Mouse (Mus musculus) heart, embryonic 16.5 days (tissue): ENCODE data around the gene Oxsr1. TPM values are rescaled to one million over a fixed set of nuclear protein-coding genes. Genes with fewer than 3 reads are reported as not detected.
A peak's percentile ranks its signal among the peaks of the same experiment; 100 is the strongest.

Source experiments
- ATAC-seq: fragments of 200-750 bp; cut with Nextera tagmentation; replicated peaks from 2 replicates; pipeline ENCODE4 v1.8.0; 2017; ENCODE audit warnings: moderate number of reproducible peaks; ENCODE audit not compliant: insufficient read depth, low FRiP score; ENCODE audit errors: extremely low read depth
- H3K27ac ChIP-seq: fragments of 300-500 bp; sonication (generic); 2 replicates; pipeline ENCODE4 v1.5.1; 2014; ENCODE audit warnings: mild to moderate bottlenecking, low read length, control low read depth, moderate library complexity
- H3K27me3 ChIP-seq: fragments of 300-500 bp; sonication (generic); 2 replicates; pipeline ENCODE4 v1.6.1; 2014; ENCODE audit warnings: low read length, mixed read lengths; ENCODE audit not compliant: control insufficient read depth, insufficient read depth
- H3K36me3 ChIP-seq: fragments of 300-500 bp; sonication (generic); 2 replicates; pipeline ENCODE4 v1.6.1; 2014; ENCODE audit not compliant: control insufficient read depth, insufficient read depth
- H3K4me1 ChIP-seq: fragments of 300-500 bp; sonication (generic); 2 replicates; pipeline ENCODE4 v1.6.1; 2014; ENCODE audit warnings: low read length, mixed read lengths; ENCODE audit not compliant: control insufficient read depth, insufficient read depth
- H3K4me2 ChIP-seq: fragments of 300-500 bp; sonication (generic); 2 replicates; pipeline ENCODE4 v1.6.1; 2014; ENCODE audit warnings: low read depth, mild to moderate bottlenecking, control low read depth, low read length
- H3K4me3 ChIP-seq: fragments of 300-500 bp; sonication (generic); 2 replicates; pipeline ENCODE4 v1.5.1; 2014; ENCODE audit warnings: mild to moderate bottlenecking, control low read depth, low read length
- H3K9ac ChIP-seq: fragments of 300-500 bp; sonication (generic); 2 replicates; pipeline ENCODE4 v1.6.1; 2014; ENCODE audit warnings: low read length, control low read depth
- H3K9me3 ChIP-seq: fragments of 300-500 bp; sonication (generic); replicated peaks from 2 replicates; pipeline ENCODE4 v1.6.1; 2016; ENCODE audit warnings: low read length; ENCODE audit not compliant: control insufficient read depth
- WGBS: fragments of 180-500 bp; shearing (Covaris S2); extraction: QIAGEN DNeasy Blood & Tissue Kit; methylation state at CpG from one replicate; pipeline ENCODE4 v1.1.7; 2014; 5-methylcytosine and 5-hydroxymethylcytosine counted together
- polyA plus RNA-seq: library from polyadenylated mRNA; unstranded; fragments of >200 nt; fragmentation: Nextera tagmentation; extraction: Ambion mirVana; gene quantifications from 2 replicates; pipeline ENCODE4 v1.2.1, GENCODE M21; 2015

The Oxsr1 gene
- polyA plus RNA-seq, 1 experiment from 2014 or later, result 8.3 TPM

DNA sequence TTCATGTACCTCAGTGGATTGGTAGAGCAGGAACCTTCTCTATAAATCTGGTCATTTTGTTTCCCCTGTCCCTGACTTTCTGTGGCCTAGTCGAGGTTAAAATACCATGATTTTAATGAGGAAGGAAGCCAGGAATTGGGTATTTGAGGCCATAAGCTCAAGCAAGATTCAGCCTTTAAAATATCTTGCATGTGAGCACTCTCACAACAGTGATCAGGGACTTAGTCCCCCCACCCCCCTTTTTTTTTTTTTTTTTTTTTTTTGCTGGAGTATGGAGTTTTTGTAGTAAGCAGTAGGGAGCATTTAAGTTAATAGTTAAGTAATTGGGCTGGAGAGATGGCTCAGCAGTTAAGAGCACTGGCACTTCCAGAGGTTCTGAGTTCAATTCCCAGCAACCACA lies 1.9 kb upstream of the Oxsr1 start:
- no peak overlapping the region for H3K27ac ChIP-seq
- no peaks in the 10 kb centered on the region for H3K27me3 ChIP-seq
- no peak overlapping the region for H3K4me3 ChIP-seq
- WGBS, result 82% methylated on average over 1 of the region's 1 CpGs
- no peak for ATAC-seq
- H3K4me1 ChIP-seq, result peaks cover 10% of the 10 kb centered on the region
- H3K9ac ChIP-seq, result no peak overlapping the region
- no peaks in the 10 kb centered on the region for H3K9me3 ChIP-seq
- no peaks in the 10 kb centered on the region for H3K36me3 ChIP-seq
- no peak overlapping the region for H3K4me2 ChIP-seq

DNA sequence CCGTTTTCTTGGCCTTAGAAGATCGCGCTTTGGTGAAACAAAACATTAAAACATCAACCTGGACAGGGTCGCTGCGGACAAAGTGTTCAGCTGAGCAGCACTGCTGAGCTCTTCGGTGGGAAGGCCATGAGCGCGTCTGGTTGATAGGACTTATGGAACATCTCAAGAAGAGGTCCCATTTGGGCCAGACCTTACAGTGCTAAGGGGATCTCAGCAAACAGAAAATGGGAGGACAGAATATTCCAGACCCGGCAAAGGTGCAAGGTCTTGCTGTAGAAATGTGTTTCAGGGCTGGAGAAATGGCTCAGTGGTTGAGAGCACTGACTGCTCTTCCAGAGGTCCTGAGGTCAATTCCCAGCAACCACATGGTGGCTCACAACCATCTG lies 1.0 kb upstream of the Oxsr1 start:
- Histone ChIP-seq H3K36me3 (no peaks in the 10 kb centered on the region), H3K4me2 (peak overlapping the region; percentile 88)
- 2% methylated on average over 9 of the region's 9 CpGs for WGBS

DNA sequence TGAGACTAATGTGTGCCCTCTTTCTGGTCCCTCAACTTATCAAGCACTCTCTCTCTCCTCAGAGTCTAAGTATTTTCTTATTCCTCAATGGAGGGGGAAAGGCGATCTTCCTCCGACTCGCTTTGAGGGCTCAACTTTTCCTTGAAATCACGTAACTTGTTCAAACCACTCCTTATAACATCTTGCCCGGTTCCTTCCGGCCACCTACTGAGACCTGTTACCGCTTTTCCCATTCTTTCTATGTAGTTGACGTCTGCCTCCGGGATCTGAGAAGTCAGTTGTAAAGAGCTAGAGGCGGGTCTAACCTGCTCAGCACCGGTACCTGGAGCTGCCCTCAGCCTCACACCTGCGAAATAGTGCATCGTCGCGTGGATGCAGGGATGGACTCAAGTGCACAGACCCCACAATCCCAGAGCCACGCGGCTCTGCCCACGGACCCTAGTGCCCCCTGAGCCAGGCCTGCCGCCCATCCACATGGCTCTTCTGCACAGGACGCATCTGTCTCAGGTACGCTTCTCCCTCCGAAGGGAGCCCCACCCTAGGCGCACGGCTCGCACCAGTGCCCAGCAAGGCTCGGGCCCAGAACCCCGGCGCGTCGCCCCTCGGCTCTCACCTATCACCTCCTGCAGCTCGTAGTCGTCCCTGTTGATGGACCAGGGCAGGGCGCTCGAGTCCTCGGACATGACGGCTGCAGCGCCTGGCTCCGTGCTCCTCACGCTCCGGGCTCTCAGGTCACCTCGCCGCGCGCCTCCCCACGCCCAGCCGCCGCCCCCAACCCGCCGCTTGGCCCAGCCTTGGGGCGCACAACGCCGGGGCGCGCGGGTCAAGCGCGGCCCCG lies 616 bp downstream of the Oxsr1 start:
- H3K27me3 ChIP-seq, result no peaks in the 10 kb centered on the region
- no peaks in the 10 kb centered on the region for H3K36me3 ChIP-seq
- under 1% methylated on average over 58 of the region's 59 CpGs for WGBS
- H3K4me3 ChIP-seq, result peak overlapping the region; percentile 96
- no peaks in the 10 kb centered on the region for H3K9me3 ChIP-seq
- H3K27ac ChIP-seq, result peak overlapping the region; percentile 96
- ATAC-seq, result peak; percentile 12; the same call in 1 of the 2 replicates
- H3K4me1 ChIP-seq, result peaks cover 10% of the 10 kb centered on the region
- H3K9ac ChIP-seq, result peak overlapping the region; percentile 95
- peak overlapping the region; percentile 100 for H3K4me2 ChIP-seq

More for the DNA sequence above, 1.0 kb upstream of the Oxsr1 start:
- peaks cover 10% of the 10 kb centered on the region for H3K4me1 ChIP-seq
- peak overlapping the region; percentile 96 for H3K4me3 ChIP-seq
- H3K27ac ChIP-seq, result peak overlapping the region; percentile 96
- H3K9me3 ChIP-seq, result no peaks in the 10 kb centered on the region
- no peak for ATAC-seq
- no peaks in the 10 kb centered on the region for H3K27me3 ChIP-seq
- H3K9ac ChIP-seq, result peak overlapping the region; percentile 82

DNA sequence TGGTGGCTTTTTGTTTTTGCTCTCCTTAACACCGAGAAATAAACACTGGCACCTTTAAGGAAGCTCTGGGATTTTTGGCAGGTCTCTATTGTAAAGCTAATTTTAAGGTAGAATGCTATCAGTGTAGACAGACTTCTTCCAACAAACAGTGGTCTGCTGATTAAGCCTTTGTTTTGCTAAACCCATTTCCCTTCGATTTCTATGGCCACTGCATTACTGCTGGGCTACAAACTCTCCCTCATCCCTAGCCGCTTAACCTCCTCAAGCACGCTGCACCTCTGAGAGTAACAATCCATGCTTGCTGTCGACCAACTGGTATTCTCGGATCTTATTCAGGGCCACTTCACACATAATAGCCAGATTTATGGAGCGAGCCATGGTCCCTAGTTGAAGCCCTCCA lies 1.3 kb downstream of the Oxsr1 start:
- ATAC-seq, result no peak
- H3K4me3 ChIP-seq, result peak overlapping the region; percentile 96
- WGBS, result 10% methylated on average over 7 of the region's 7 CpGs
- no peak overlapping the region for H3K27ac ChIP-seq
- H3K4me2 ChIP-seq, result peak overlapping the region; percentile 100
- peak overlapping the region; percentile 95 for H3K9ac ChIP-seq
- no peaks in the 10 kb centered on the region for H3K36me3 ChIP-seq
- H3K4me1 ChIP-seq, result peaks cover 10% of the 10 kb centered on the region
- H3K9me3 ChIP-seq, result no peaks in the 10 kb centered on the region
- no peaks in the 10 kb centered on the region for H3K27me3 ChIP-seq

DNA sequence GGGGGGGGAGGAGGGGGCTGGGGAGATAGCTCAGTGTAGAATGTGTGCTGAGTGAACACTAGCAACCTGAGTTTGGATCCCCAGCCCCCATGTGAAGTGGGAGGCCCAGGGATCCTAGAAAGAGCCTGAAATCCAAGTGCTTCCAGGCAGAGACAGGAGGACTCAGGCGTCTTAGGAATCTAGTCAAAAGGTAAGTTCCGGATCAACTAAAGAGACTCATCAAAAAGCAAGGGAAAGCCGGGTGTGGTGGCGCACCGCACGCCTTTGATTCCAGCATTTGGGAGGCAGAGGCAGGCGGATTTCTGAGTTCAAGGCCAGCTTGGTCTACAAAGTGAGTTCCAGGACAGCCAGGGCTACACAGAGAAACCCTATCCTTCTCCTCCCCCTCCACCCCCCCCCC lies 1.8 kb downstream of the Oxsr1 start:
- no peaks in the 10 kb centered on the region for H3K36me3 ChIP-seq
- ATAC-seq, result no peak
- H3K4me1 ChIP-seq, result peaks cover 10% of the 10 kb centered on the region
- 88% methylated on average over 7 of the region's 7 CpGs for WGBS
- no peak overlapping the region for H3K9ac ChIP-seq
- H3K27me3 ChIP-seq, result no peaks in the 10 kb centered on the region
- H3K27ac ChIP-seq, result no peak overlapping the region
- H3K9me3 ChIP-seq, result no peaks in the 10 kb centered on the region
- peak overlapping the region; percentile 100; the same call in 1 of the 2 replicates for H3K4me2 ChIP-seq
- H3K4me3 ChIP-seq, result no peak overlapping the region; the same call in 1 of the 2 replicates

DNA sequence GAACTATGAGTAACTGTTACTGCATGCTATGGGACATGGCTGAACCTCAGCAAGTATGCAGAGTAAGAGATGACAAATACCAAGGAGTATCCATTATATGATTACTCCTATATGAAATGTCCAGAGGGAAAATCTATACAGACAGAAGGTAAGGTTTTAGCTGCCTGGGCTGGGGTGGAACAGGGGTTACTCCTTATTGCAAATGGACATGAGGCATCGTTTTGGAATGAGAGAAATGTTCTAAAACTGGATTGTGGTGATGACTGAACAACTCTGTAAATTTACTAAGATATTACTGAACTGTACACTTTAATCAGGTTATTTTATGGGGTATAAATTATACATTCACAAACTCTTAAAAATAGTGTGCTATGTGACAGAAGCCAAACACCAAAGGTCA lies 3.3 kb downstream of the Oxsr1 start:
- Histone ChIP-seq H3K27ac (no peak overlapping the region), H3K9ac (no peak overlapping the region), H3K9me3 (no peaks in the 10 kb centered on the region), H3K4me3 (no peak overlapping the region), H3K36me3 (no peaks in the 10 kb centered on the region), H3K4me1 (peaks cover 10% of the 10 kb centered on the region), H3K4me2 (no peak overlapping the region), H3K27me3 (no peaks in the 10 kb centered on the region)
- no peak for ATAC-seq
- WGBS, result 87% methylated on average over 1 of the region's 1 CpGs

DNA sequence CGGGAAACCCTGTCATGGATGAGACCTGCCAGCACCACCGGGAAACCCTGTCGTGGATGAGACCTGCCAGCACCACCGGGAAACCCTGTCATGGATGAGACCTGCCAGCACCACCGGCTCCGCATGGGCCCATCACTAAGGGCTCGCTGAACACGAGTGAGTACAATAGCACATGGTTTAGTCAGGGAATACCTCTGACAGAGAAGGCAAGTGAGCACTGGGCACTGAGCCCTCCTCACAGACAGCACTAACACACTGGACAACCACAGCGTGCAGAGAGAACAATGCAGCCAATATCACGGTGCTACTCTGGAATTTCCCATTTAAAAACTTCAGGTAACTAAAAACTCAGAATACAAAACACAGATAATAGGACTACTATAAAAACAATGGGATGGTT lies 9.1 kb downstream of the Oxsr1 start:
- Histone ChIP-seq H3K27ac (no peak overlapping the region), H3K36me3 (no peaks in the 10 kb centered on the region), H3K4me3 (no peak overlapping the region), H3K4me1 (peaks cover 9% of the 10 kb centered on the region), H3K27me3 (no peaks in the 10 kb centered on the region), H3K9me3 (no peaks in the 10 kb centered on the region), H3K4me2 (no peak overlapping the region), H3K9ac (no peak overlapping the region)
- no peak for ATAC-seq
- 82% methylated on average over 10 of the region's 10 CpGs for WGBS

DNA sequence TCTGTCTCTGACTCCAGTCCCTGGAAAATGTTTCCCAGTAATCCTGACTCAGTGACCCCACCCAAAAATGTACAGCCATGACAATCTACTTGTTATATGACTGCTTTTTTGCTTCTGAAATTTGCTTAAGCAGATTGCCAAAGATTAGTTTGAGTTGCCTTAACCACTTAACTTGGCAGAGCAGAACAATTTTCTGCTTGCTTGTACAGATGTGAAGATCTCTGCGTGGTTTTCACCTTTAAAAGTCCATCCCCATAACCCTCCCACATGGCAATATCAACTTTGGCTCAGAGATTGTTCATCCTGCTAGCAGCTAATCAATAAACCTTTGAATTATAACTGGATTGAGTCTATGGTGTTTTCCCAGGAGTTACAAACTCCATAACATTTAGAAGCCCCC lies 13.2 kb downstream of the Oxsr1 start:
- 89% methylated on average over 1 of the region's 1 CpGs for WGBS
- Histone ChIP-seq H3K4me1 (peaks cover 12% of the 10 kb centered on the region), H3K9me3 (no peaks in the 10 kb centered on the region), H3K36me3 (no peaks in the 10 kb centered on the region), H3K4me2 (no peak overlapping the region), H3K27ac (no peak overlapping the region), H3K9ac (no peak overlapping the region), H3K27me3 (no peaks in the 10 kb centered on the region), H3K4me3 (no peak overlapping the region)
- no peak for ATAC-seq

DNA sequence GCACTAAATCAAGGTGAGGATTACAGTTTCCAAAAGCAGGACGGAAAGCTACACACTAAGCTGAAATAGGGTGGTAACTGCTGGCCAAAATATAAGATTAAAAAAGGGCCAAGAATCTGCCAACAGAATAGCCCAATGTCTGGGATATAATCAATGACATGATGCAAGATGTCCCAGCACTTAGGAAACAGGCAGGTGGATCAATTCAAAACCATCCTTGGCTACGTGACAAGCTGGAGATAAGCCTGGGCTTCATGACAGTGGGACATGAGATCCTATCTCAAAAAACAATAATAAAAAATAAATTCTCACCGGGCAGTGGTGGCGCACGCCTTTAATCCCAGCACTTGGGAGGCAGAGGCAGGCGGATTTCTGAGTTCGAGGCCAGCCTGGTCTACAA lies 16.4 kb downstream of the Oxsr1 start:
- Histone ChIP-seq H3K4me1 (peaks cover 12% of the 10 kb centered on the region), H3K9ac (no peak overlapping the region), H3K27me3 (no peaks in the 10 kb centered on the region), H3K9me3 (no peaks in the 10 kb centered on the region; the same call in 1 of the 2 replicates), H3K36me3 (peaks cover 14% of the 10 kb centered on the region), H3K4me2 (no peak overlapping the region), H3K4me3 (no peak overlapping the region), H3K27ac (no peak overlapping the region)
- 89% methylated on average over 7 of the region's 7 CpGs for WGBS
- no peak for ATAC-seq
